Mouse (Mus musculus) lung, postnatal 10 days (tissue): ENCODE results near the gene Popdc2.

Experiments
- DNase-seq: peaks from one replicate; pipeline ENCODE4 v3.0.0; 2021

Popdc2 gene

DNA sequence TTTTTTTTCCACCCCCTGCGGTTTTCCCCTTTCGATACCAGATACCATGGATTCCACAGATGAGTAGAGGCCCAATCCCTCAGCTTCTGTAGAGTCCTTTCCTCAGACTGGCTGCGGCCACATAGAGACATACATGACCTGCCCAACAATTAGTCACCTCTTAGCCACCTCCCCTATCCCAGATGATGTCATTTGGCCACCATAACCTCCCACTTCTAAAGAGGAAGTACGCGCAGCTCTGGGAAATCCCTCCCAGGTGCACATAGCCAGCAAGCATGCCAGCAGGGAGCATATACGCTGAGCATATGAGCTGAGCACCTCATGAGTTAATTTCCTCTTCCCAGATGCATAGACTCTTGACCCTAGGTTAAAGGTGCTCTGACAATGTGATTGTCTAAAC, 44.7 kb downstream of the Popdc2 start:
- DNase-seq: no peak

DNA sequence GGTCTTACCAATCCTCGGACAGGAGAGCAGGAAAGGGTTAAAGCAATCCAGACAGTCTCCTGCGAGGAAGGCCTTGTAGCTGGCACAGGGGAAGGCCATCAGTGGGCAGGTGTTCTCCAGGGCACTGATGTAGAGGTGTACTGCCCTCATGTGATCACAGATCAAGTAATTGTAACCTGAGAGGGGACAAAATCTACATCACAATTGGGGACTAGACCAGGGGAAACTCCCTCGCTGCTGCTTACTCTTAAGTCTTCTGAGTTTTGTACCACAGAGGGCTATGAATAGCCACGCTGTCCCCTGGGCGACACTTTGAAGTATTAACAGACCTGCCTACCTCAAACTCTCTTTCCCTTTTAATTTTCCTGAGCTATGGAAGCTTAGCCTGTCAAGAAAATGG, 45.6 kb downstream of the Popdc2 start:
- DNase-seq: no peak

DNA sequence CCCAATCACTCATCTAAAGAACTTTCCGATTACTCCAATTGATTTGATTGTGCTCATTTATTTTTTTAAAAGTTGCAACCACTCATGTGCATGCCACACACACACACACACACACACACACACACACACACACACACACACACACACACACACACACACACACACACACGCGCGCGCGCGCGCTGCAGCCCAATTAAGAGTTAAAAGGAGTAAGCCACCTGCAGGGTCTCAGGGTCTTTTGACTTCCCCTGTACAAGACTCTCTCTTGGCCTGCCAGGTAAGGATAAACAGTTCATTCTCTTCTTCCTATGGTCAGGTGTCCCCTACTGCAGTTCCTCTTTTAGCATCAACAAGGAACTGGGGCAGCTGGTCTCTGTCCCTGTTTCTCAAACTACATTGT, 46.4 kb downstream of the Popdc2 start:
- no peak for DNase-seq

DNA sequence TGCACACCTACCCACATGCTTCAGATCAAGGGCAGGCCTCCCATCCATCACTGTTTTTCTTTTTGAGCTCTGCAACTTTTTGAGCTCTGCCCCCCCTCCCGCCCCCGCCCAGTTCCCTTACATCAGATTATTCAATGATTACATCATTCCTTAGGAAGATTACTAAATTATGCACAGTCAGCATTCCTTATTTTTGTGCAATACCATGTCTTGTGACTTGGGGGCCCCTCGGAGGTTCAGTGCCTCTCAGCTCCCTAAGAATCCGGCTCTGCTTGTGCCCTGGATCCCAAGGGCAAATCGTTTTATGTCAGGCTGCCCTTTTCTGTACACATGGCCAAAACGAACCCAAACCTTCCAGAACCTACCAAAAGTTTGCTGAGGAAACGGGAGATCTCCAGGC, 52.9 kb downstream of the Popdc2 start:
- DNase-seq: no peak

DNA sequence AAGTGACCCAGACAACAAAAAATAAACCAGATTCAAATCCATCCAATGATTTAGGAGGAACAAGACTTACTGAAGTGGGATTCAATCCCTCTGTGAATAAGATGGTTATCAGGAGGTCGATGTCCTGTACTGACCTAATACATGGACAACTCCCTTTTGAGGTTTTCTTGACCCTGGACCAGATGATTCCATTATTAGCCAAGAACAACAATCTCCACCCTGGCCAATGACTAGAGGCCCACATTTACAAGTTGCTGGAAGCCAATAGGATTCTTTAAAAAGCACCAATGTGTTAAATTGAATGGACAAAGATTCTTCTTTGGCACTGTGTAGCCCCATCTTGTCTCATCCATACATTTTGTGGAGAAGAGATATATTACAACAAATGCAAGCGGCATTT, 63.4 kb downstream of the Popdc2 start:
- no peak for DNase-seq

DNA sequence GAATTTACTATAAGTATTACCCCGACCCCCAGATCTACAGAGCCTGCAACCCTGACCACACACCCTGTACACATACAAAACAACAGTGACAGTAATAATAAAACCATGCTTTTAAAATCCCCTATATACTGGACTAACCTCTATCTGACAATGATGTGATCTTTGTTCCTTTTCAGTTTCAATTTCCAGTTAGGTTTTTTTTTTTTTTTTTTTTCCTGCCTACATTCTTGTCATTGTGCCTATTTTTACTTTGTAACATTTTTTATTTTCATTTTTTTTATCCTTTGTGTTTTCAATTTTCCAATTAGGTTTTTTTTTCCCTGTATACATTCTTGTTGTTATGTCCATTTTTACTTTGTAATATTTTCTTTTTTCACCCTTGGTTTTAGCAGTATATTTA, 63.8 kb downstream of the Popdc2 start:
- no peak for DNase-seq
